Mouse (Mus musculus): ENCODE results near the gene Phyhipl.

The Phyhipl gene

DNA sequence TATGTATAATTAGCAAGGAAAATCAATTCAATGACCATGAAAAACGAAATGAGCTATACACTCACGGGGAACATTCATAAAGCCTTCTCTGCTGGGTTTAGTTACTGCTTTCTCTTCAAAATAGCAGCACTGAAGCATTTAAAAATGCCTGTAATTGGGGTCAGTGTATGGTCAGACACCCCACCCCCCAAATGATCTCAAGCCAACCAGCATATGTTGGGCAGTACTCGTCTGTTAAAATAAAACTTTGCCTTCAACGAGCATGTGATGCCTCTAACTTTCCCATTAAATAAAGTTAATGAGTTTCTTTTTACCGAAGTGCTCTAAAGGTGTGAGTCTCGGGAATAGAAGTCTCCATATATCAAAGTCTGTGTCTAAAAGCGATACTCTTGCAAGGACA lies at the start of gene Phyhipl:
TSS of gene Phyhipl (minus strand) at position 138 of the 400 bp plus-strand sequence.
- 81% methylated on average over 7 of the region's 7 CpGs for WGBS

DNA sequence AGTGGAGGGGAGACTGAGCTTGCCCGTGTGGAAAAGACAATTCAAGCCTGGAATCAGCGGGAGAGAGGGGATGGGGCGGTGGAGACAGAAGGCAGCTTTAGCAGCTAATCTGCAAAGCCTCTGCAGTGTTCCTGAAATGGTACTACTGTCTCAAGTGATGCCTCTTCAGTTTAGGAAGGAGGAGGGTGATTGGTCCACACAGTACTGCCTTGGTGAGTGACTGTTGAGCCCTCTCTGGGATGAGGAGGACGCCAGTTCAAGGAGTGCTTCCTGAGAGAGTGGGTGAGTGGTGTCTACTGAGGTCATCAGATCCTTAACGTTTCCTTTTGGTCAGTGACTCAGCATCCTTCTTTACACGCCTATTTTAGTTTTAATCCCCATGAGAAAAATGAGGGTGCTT lies 47.4 kb upstream of the Phyhipl start:
- WGBS = 51% methylated on average over 6 of the region's 6 CpGs

DNA sequence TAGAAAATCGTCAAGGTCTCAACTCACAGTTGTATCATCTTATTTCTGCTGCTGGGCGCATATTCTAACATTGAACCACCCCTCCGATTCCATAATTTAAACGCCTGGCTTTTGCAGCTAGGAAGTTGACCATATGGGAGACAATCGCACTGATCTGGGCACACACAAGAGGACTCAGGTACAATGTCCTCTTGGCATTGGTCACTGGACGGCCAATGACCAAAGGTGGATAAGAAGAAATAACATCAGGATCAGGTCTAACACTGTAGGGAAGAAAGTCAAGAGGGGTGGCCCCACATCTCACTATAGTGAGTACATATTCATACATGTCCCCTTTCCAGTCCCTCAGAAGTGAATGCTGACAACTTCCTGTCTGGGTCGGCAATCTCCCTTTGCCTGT lies 43.8 kb upstream of the Phyhipl start:
- 93% methylated on average over 7 of the region's 7 CpGs for WGBS

DNA sequence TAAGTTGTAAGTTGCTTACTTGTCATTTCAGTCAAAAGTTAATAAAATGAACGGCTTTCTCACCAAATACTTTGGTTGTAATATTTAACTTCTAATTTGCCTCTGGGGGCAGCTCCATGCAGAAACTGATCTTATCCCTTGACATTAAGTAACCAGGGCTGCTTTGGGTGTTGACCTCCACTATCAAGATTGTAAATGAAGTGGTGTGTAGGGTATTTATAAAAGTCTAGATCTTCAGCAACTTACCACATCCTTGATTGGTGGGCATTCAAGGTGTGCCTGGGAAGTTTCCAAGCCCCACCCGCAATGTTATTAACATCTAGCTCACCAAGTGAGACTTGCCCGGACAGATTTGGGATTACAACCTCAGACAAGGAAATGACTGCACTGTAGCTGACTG lies 42.2 kb upstream of the Phyhipl start:
- WGBS = 93% methylated on average over 3 of the region's 3 CpGs

DNA sequence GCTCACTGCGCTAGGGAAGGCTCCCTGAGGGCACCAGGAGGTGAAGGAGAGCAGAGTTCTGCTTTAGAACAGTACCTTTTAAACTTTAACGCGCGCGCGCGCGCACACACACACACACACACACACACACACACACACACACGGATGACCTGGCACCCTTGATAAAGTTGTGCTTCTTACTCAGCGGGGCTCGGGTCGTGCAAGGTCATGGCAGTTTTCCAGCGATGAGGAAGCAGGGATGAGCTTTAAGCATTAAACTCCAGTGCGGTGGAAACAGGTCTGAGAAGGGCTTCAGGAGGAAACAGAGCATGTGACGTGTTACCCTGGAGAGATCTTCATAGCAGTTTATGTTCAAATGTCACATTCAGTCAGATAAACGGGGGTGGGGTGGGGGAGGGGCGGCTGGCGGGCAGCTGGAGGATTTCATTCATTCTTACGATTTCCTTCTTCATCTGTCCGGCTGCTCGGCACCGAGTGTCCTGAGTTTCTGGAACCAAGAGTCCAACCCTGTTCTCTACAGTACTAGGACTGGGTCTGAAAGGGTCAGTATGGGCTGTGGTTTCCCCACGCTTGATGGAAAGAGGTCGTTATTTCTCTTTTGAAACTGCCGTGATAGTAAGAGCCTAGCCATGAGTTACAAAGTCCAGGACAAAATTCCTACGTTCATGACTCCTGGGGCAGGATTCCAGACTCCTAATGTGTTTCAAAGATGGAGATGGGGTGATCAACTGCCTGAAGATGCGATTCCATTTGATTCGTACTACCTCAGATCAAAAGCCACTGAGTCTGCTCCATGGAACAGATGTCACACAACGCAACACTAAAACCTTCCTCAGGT lies 41.2 kb upstream of the Phyhipl start:
- 82% methylated on average over 29 of the region's 29 CpGs for WGBS

DNA sequence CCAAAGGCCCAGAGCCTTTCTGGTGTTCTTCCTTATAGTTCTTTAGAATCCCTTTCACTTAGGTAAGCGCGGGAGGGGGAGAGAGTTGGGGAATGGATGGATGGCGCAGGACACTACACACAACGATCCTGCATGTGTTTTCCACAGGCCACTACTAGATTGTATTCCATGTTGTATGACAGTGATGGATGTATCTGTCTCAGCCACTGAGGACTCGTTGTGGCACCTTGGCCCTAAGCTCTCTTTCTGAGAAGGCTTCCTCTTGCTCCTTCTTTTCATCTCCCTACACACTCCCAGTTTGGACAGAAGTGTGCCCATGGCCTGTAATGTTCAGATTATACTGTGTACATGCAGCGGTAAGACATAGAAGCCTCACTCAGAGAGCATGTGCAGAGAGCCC lies 33.6 kb upstream of the Phyhipl start:
- 93% methylated on average over 6 of the region's 6 CpGs for WGBS

DNA sequence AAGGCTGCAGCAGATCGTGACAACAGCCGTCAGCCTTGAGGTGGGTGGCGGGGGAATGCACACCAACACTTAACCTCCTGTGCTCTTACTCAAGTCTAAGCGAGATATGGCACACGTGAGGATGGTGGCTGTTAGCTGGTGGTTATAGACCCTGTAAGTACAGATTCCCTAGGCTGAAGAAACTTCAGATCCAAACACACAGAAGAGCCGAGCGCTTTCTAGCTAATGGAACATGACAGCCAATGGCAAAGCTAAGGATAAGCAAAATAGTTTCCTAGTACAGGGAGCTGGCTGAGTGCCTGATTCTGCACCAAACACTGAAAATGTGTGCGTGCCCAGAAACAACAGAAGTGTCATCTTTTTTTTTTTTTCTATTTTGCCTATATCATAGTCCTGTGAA lies 33.1 kb upstream of the Phyhipl start:
- 73% methylated on average over 8 of the region's 8 CpGs for WGBS

DNA sequence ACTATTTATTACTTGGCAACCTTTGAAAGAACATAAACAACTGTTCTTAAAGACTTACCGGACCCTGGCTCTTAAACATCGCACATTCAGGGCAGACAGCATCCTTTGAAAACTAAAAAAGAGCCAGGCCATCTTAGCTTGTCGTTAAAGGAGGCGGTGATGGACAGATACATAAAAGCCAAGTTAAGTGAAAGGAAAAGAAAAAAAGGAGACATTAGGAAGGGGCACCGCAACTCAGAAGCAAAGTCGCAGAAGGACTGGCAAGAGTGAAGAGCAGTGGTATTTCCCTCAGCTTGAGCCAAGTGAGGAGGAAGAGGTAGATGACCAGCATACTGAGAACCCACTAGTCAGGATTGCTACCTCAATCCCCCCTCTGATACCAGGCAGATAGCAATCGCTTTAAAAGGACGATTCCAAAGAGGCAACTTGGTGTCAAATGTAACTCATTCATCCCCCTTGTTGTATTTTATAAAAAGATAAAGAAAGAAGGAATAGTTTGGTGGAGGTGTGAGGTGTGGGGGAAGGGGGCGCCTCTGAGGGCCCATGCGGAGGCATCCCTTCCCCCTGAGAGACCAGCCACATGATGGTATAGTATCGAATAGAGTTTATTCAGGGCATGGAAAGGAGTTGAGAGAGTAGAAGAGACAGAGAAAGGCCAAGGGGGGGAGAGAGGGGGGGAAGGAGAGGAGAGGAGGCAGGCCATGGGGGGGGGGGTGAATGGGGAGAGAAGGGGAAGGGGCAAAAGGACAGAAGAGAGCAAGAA lies 31.4 kb upstream of the Phyhipl start:
- 73% methylated on average over 11 of the region's 11 CpGs for WGBS

DNA sequence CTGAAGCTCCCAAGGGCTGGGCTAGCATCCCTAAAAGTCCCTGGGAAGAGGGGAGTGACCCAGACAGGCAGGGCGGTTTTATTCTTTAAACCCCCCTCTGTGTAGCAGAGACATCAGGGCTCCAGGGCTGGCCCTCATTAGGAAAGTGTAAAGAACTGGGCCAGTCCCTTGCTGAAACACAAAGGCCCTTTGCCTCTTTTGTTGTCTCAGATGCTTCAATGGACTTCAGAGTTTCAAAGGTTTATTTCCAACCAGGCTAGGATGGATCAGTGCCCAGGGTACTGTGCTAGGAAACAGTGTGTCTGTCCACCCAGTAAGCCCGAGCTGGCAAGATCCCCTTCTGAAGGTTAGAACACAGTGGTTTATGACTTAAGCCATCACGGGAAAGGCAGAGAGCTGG lies 30.7 kb upstream of the Phyhipl start:
- 58% methylated on average over 3 of the region's 3 CpGs for WGBS

DNA sequence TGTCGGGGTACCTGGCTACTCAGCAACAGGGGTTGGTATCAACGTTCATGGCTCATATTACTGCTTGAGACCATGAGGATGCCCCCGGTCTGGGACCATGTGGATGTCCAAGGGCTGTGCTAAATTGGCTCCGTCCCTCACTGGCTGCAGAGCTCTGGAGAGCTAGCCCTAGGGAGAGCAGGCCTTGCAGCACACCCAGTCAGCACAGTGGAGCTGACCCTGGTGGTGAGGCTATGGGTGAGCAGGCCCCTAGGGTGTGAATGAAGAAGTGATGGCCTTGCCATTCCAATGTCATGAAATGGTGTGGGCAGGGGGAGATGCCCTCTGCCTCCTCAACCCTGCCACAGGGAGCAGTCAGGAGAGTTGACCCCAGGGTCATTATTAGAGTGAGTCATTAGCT lies 27.7 kb upstream of the Phyhipl start:
- WGBS = 93% methylated on average over 4 of the region's 4 CpGs

DNA sequence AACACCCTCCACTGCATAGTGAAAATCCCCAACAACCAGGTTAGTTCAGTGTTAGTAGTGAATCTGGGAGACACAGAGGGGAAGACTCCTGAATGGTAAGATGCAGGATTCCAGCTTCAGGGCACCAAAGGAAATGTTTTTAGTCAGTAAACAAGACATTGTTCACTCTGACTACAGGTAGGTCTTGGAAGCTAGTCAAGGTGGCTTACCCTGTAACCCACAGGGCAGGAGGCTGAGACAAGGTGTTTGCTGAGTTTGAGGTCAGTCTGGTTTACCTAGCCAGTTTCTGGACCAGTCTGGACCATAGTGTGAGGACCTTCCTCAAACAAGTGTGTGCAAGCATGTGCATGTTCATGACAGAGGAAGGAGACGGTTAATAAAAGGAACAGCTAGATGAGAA lies 22.2 kb upstream of the Phyhipl start:
- WGBS = 65% methylated on average over 1 of the region's 1 CpGs

DNA sequence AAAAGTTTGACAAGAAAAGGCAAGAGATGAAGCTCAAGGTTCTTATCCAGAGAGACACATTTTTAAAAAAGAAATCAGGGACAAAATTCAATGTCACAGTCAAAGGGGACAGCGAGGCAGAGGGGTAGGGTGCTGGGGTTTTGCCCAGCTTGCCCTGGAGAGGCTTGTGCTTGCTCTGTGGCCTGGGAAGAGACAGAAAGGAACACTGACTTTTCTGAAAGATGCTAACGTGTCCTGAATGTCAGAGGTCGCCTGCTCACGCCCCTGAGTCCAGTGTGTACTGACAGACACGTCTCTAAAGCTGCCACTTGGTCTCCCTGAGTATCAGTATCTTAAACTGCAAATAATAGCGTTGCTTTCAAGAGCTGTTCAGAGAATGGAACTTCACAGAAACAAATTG lies 507 bp upstream of the Phyhipl start:
- 64% methylated on average over 6 of the region's 6 CpGs for WGBS

DNA sequence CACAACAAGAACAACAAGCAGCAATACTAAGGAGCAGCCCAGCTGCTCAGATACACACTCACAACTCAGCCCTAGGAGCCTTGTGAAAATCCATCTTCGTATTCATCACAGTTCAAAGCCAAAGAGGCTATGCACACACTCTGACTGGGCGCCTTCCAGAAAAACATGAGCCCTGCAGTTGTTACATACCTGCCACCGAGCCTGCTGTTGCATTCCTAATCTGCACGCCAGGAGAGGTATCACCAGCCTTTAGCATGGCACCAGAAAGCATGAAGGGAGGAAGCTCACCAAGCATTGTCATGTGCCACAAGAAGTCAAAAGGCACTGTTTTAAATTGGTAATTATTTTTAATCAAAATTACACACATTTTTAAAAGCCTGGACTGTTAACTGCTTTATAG lies 1.1 kb downstream of the Phyhipl start:
- WGBS = 83% methylated on average over 4 of the region's 4 CpGs

DNA sequence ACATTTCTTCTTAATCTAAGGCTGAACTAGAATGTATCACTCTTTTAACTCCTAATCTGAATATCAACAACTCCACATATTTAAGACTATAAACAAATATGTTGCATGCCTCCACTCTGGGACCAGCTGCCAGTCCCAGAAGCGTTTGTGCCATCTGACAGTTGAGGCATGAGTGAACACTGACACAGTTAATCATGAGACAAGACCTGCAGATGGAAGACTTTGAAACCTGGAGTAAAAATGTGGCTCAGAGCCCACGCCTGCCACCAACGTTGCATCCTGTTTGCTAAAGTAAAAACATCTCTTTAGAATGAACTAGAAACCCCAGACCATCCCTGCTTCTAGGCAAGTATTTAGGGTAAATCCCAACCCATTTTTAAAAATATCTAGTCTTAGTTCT lies 1.6 kb downstream of the Phyhipl start:
- WGBS = 57% methylated on average over 3 of the region's 3 CpGs

DNA sequence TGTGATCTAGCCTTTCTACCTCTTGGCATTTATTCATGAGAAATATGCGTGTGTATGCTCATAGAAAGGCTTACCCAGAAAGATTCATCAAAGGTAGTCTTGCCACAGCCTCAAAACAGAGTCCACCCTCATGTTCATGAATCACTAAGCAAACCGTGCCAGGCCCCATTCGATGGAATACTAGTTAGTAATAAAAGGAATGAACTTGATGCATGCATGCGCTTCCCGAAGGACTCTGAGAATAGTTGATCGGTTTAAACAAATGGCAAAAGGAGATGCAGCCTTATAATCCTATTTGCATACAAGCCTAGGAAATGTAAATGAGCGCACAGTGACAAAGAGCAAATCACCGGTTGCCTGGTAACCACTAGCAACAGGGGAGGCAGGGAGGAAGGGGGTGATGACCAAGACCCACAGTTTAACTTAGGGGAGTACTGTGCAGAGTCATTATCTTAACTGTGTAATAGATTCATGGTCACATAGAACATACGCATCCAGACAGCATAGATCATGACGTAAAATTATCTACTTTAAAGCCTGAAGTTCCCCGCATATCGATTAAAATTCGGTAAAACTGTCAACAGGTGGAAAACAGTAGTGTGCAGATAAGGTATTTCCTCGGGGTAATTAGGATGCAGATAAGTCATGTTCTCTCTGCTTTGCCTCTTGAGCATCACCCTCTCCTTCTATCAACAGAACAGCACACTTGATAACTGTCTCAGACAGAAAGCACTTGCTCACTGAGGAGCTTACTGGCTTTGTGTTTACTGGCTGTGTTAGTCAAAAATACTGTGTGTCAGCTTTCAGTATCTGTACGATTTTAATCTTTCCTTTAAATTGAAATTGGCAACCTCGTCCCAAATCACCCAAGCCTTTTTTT lies 3.8 kb downstream of the Phyhipl start:
- 54% methylated on average over 16 of the region's 16 CpGs for WGBS

DNA sequence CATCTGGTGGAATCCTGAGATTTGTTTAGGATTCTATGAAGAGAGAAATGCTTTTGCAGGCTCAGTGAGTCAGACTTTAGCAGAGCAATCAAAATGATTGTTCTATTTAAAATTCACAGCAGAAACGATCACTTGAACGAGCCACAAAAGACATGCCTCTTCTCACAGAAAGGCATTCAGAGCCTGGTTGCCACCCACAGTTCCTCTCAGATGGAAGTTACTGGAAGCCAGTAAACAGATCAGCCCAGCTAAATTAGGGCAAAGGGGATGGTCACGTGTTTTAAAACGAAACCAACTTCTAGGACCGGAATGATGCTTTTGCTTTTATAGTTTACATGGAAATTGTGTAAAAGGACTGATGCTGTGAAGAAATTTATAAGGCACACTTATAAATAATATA lies 6.9 kb downstream of the Phyhipl start:
- WGBS = 18% methylated on average over 5 of the region's 5 CpGs

DNA sequence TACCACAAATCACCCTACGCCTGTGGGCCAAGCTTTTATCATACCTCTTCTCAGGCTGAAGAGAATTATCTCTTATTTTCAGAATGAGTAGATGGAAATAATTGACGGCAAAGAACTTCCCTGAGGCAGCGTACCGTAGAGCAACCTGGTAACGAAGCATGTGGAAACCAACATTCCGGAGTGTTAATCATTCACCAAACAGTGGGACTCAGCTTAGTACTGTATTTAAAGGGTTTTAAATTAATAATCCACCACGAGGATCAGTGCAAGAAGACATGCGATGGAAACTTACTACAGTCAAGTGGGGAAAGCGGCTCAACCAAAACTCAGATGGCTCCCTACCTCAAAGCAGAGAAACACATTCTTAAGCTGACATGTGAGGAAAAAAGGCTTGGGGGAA lies 12.6 kb downstream of the Phyhipl start:
- WGBS = 91% methylated on average over 9 of the region's 9 CpGs

DNA sequence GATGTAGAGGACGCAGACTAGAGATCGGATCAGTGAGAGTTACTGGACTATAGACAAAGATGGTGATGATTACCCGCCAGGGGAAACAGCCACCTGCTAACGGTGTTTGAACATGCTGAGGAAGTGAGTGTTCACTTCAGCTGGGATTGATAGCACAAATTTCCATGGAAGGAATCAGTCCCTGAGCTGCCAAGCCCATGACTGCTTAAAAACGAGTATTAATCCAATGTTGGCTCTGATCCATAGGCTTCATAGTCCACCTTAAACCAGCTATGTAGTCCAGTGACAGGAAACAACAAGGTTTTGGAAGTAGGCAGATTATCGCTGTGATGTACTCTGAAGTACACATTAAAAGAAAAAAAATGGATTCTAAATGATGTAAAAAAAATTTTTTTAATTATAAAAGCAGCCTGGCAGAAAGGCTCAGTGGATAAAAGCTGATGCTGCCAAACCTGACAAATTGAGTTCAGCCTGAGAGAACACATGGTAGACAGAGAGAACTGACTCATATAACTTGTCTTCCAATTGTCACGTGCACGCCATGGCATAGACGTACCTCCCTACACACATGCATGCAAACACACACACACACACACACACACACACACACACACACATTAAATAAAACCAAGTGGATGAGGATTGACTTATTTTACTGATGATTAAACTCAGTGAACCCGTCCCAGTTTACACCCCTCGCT lies 14.7 kb downstream of the Phyhipl start:
- WGBS = 57% methylated on average over 11 of the region's 11 CpGs

DNA sequence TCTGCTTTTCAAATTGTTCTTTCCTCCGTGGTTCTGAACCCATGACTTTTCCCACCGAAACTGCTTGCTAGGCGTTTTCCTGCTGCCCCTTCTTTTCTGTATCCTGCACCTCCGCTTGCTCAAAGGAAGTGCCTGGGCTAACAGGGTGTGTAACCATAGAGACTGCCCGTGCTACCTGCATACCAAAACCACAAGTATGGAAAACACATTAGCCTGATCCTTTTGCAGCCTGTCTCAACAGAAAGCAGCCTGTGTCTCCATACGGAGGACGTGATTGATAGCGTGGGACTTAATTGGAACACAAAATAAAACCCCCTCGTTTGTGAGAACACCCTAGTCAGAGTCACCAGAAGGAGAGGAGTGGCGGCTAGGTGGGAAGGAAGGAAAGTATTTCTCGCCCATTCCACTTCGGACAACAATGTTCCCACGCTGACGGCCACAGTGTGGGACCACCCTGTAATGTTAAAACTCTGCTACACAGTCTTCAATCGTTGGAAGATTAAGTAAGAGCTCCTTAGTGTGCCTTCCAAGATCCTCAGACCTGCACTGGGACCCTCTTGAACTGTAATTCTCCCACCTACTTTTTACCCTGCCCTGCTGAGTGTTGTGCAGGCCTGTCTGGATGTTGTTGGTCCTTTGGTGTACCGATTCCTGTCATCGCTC lies 15.6 kb downstream of the Phyhipl start:
- 58% methylated on average over 17 of the region's 17 CpGs for WGBS

DNA sequence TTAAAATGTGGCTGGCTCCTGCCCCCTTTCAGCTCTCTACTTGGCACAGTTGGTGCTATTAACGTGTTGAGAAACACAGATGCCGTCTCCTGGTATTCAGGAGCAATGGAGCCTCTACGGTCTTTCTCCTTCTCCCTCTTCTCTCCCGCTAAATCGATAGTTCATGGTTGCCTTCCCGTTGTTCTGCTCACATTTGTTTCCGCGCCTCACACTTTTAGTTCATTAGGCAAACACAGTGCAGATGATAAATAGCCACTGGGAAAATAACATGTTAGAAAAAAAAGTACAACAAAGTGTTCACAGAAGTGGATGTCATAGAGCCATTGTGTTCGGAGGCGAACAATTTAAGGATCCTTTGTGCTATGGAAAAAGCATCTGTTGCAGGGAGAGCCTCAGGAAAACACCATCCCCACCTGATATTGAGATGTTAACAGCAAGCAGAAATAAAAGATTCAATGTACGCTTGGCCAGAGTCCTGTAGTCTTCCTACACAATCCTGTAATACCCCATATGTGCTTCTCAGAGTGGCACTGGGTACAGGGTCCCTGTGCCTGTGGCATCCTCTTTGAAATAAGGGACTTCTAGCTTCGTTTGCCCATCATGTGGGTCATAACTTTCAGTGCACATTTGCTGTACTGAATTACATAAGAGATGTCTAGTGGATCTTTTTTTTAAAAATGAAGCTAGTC lies 18.0 kb downstream of the Phyhipl start:
- WGBS = 41% methylated on average over 12 of the region's 12 CpGs
